Mouse (Mus musculus) megakaryocyte, embryonic 14.5 days (primary cell): ENCODE measurements at regions not wholly inside any gene's neighbourhood (a gene's known extent, or its start where the extent isn't known, plus 50 kb on each side); places are given as distances from the start of the nearest gene placed in this dataset.

ENCODE experiments used
- FLI1 ChIP-seq: IDR thresholded peaks from 2 replicates; pipeline ENCODE4 v1.6.1; 2012; ENCODE audit warnings: low read length, inconsistent platforms, mixed read lengths
- GATA1 ChIP-seq: IDR thresholded peaks from 3 replicates; pipeline ENCODE4 v1.6.1; 2012; ENCODE audit warnings: mixed read lengths, low read length, inconsistent platforms, borderline replicate concordance

- TF ChIP-seq GATA1, result no peak
- TF ChIP-seq FLI1, result no peak
Measured at GRCm38 (mm10) chr6:66271414-66272206, 263.6 kb upstream of the Mad2l1 start.
